ENCODE assay signal across 11 mouse cellular contexts in the genomic region with DNA sequence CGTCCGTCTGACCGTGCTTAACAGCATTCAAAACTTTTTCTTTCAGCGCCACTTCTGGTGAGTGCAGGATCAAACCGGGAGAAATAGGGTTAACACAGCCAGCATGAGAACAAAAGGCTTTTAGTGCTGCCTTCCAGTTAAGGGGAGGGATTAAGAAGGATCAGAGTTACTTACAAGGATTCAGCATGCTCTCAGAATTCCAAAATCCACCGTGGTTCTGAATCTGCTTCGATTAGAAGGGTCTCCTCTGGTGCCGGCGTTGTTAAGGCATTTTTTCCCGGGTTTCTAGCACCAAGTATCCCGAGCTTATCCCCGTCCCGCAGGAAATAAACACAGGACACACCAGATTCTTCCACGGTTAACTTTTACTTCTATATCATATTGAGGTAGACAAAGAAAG. TPM values are rescaled to one million over a fixed set of nuclear protein-coding genes. Genes with fewer than 3 reads are reported as not detected.
DNase-seq lines count a peak whose midpoint lies in the region; ATAC-seq and TF ChIP-seq lines count a peak whose summit lies in the region.
"Not testable (repeated sequence)": the region's sequence is repeated elsewhere in the genome, so short reads cannot be mapped to it uniquely, and the experiment has no call there.
"Had no signal": no experiment of that assay in that cellular context is flagged by ENCODE, and none has a peak within 500 bp of the region (broad histone marks: within the 10 kb centered on the region; RNA-seq: fewer than 3 reads in every experiment).

No protein-coding gene starts in this region.

- not testable (repeated sequence) for H3K9me3 ChIP-seq in heart, embryonic 12.5 days (replicated peaks); intestine, embryonic 14.5 days (ENCODE audit: control insufficient read depth, low read length); midbrain, embryonic 12.5 days

- H3K27ac ChIP-seq in heart, embryonic 12.5 days (ENCODE audit: poor library complexity, severe bottlenecking), result peak overlapping the region; percentile 92
- peak overlapping the region; percentile 90 for H3K27ac ChIP-seq in intestine, embryonic 14.5 days (ENCODE audit: low read depth)
- not testable (repeated sequence) for H3K27ac ChIP-seq in liver, adult 2 months (replicated peaks; ENCODE audit: insufficient read depth, low read depth, low read length)
- H3K27ac ChIP-seq in midbrain, embryonic 12.5 days (replicated peaks), result peak overlapping the region; percentile 75; the same call in 1 of the 2 replicates

- not testable (repeated sequence) for H3K79me2 ChIP-seq in liver, adult 2 months (ENCODE audit: control insufficient read depth, insufficient read depth, low read length)

- H3K36me3 ChIP-seq in heart, embryonic 12.5 days; intestine, embryonic 14.5 days (ENCODE audit: control insufficient read depth, insufficient read depth, low read length); liver, adult 2 months (ENCODE audit: control insufficient read depth, insufficient read depth, low read length); midbrain, embryonic 12.5 days: not testable (repeated sequence)

- ATAC-seq in heart, embryonic 12.5 days (ENCODE audit: insufficient number of reproducible peaks, low FRiP score); intestine, embryonic 14.5 days (replicated peaks; ENCODE audit: low FRiP score, low TSS enrichment, low read depth); midbrain, embryonic 12.5 days (ENCODE audit: low FRiP score, low read depth): not testable (repeated sequence)

- peak overlapping the region; percentile 64 for H3K4me2 ChIP-seq in heart, embryonic 12.5 days
- H3K4me2 ChIP-seq in intestine, embryonic 14.5 days (ENCODE audit: low read length), result peak overlapping the region; percentile 40; the same call in 1 of the 2 replicates
- peak overlapping the region; percentile 54 for H3K4me2 ChIP-seq in midbrain, embryonic 12.5 days (replicated peaks)

- not testable (repeated sequence) for H3K4me1 ChIP-seq in heart, embryonic 12.5 days (replicated peaks); intestine, embryonic 14.5 days (replicated peaks; ENCODE audit: control insufficient read depth, insufficient read depth, low read length); liver, adult 2 months (ENCODE audit: control insufficient read depth, insufficient read depth, low read length); midbrain, embryonic 12.5 days

- not testable (repeated sequence) for H3K27me3 ChIP-seq in heart, embryonic 12.5 days (replicated peaks); intestine, embryonic 14.5 days (replicated peaks; ENCODE audit: control insufficient read depth, insufficient read depth, low read length); liver, adult 2 months (ENCODE audit: control insufficient read depth, insufficient read depth, low read length); midbrain, embryonic 12.5 days

- not testable (repeated sequence) for TF ChIP-seq POLR2A in liver, adult 2 months (IDR thresholded peaks at IDR 0.05; ENCODE audit: extremely low read depth, insufficient read depth, low read length)

- H3K4me3 ChIP-seq in heart, embryonic 12.5 days, result peak overlapping the region; percentile 55
- H3K4me3 ChIP-seq in intestine, embryonic 14.5 days (ENCODE audit: low read depth, low read length), result peak overlapping the region; percentile 35
- peak overlapping the region; percentile 52; the same call in 1 of the 2 replicates for H3K4me3 ChIP-seq in liver, adult 2 months (ENCODE audit: insufficient read depth, low read depth, low read length)
- H3K4me3 ChIP-seq in midbrain, embryonic 12.5 days, result peak overlapping the region; percentile 38

- TF ChIP-seq CTCF in liver, adult 2 months (IDR thresholded peaks at IDR 0.05; ENCODE audit: low read depth, low read length), result not testable (repeated sequence)

- WGBS in heart, embryonic 12.5 days, result 1% methylated on average over 11 of the region's 14 CpGs
- WGBS in intestine, embryonic 14.5 days, result 3% methylated on average over 10 of the region's 14 CpGs
- WGBS in liver, adult 2 months, result under 1% methylated on average over 11 of the region's 14 CpGs
- WGBS in midbrain, embryonic 12.5 days, result 2% methylated on average over 11 of the region's 14 CpGs

- peak; percentile 3 for DNase-seq in brain, adult 2 months (ENCODE audit: low read depth, low spot score)
- DNase-seq in fibroblast of lung, adult 2 months (ENCODE audit: low read depth), result peak; percentile 33
- DNase-seq in intestine, embryonic 14.5 days (ENCODE audit: low spot score), result peak; percentile 81
- DNase-seq in liver, adult 2 months (ENCODE audit: extremely low read depth, low read depth, low spot score), result peak; percentile 13
- peak; percentile 38 for DNase-seq in retina, embryonic 14.5 days (ENCODE audit: low spot score)

- H3K9ac ChIP-seq in heart, embryonic 12.5 days, result peak overlapping the region; percentile 70
- peak overlapping the region; percentile 58 for H3K9ac ChIP-seq in intestine, embryonic 14.5 days (ENCODE audit: low read length)
- peak overlapping the region; percentile 71; the same call in 1 of the 2 replicates for H3K9ac ChIP-seq in liver, adult 2 months (ENCODE audit: low read depth, low read length)
- H3K9ac ChIP-seq in midbrain, embryonic 12.5 days (replicated peaks), result peak overlapping the region; percentile 44; the same call in 1 of the 2 replicates

RNA-seq across cellular contexts. Expression of gene Mrgprb5, which starts 37.0 kb away (rescaled TPM):
- not detected in 2 replicates for polyA plus RNA-seq in heart, embryonic 12.5 days (2016; fragmentation: Nextera tagmentation; extraction: Ambion mirVana)
- not detected in 2 replicates for polyA plus RNA-seq in intestine, embryonic 14.5 days (2014; fragmentation: Nextera tagmentation; extraction: Ambion mirVana)
- not detected in 2 replicates for total RNA-seq in liver, adult 2 months (2014; rRNA removed)
- polyA plus RNA-seq in liver, adult 2 months (2012; rRNA removed), result not detected in 2 replicates
- polyA plus RNA-seq in midbrain, embryonic 12.5 days (2016; fragmentation: Nextera tagmentation; extraction: Ambion mirVana), result not detected in 2 replicates
- total RNA-seq: heart, postnatal 25 days; left cerebral cortex, adult 8-10 months had no signal
- polyA plus RNA-seq: macrophage; urinary bladder, adult 2 months had no signal

Comparison
In these comparisons a context has a peak if more than half of its experiments do, and no peak if none do; other contexts are left out.
1. DNase-seq: peak in every context shown above with its lines; median percentile 81 in intestine, embryonic 14.5 days; 38 in retina, embryonic 14.5 days; 33 in fibroblast of lung, adult 2 months; 13 in liver, adult 2 months; 3 in brain, adult 2 months.